Mouse (Mus musculus): ENCODE data around the gene Ect2.

Gene Ect2

GRCm38 (mm10) chr3:27064886-27065285 lies 88.8 kb downstream of the Ect2 start:
- DNase-seq = no peak

GRCm38 (mm10) chr3:27063399-27064260 lies 90.0 kb downstream of the Ect2 start:
- DNase-seq = no peak

- no peak for DNase-seq
Measured at GRCm38 (mm10) chr3:27060441-27060840, 93.2 kb downstream of the Ect2 start.

- no peak for DNase-seq
Measured at GRCm38 (mm10) chr3:27059529-27060322, 94.0 kb downstream of the Ect2 start.

- no peak for DNase-seq
Measured at GRCm38 (mm10) chr3:27055471-27055870, 98.2 kb downstream of the Ect2 start.

GRCm38 (mm10) chr3:27054766-27055165 lies 98.9 kb downstream of the Ect2 start:
- no peak for DNase-seq

Data from layer of hippocampus, adult 9-11 months (tissue).